Mouse (Mus musculus) neutrophil, adult 83 days (primary cell): ENCODE measurements around the gene Cyb5r1. TPM values are rescaled to one million over a fixed set of nuclear protein-coding genes. Genes with fewer than 3 reads are reported as not detected.

Source experiments
- total RNA-seq, 2 experiments: library from RNA; stranded (reverse); gene quantifications; one replicate each; pipeline ENCODE4 v1.2.4; 2023

Gene Cyb5r1
- 10 to 100 TPM; 51.7 to 56.4 TPM for total RNA-seq

DNA sequence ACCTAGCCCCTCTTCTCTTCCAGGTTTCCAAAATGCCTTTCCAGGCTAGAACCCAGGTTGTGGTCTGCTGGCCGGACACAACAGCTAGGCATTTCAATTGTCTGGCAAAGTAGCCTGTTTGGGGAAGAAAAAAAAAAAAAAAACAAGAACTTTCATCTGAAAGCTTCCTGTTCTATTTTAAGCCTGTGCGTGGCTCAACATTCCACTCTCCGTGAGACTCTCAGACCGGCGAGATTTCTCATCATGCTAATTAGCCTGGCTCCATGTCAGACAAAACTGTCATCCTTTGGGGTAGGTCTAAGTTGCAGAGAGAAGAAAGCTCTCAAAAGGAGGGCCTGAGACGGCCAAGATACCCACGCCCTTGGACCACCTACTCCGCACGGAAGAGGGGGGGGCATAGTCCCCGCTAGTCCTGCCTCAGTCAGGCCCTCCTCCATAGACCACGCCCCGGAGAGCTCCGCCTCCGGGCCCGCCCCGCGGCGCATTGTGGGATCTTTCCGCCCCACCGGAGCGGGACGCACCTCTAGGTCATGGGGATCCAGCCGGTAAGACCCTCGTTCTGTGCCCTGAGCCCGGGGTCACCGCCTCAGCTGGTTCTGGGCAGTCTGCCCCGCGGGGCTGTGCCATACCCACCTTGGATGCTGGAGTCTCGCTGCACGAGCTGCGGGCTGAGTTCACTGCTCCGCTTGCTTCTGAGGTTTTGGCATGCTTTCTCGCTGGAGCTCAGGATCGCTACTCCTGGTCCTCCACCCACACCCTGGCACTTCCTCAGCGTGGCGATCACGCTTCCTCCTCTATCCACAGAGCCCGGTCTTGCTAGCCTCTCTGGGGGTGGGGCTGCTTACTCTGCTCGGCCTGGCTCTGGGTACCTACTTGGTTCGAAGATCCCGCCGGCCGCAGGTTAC, at the start of gene Cyb5r1:
TSS of gene Cyb5r1 (plus strand) at position 51 of the 905 bp plus-strand sequence.

DNA sequence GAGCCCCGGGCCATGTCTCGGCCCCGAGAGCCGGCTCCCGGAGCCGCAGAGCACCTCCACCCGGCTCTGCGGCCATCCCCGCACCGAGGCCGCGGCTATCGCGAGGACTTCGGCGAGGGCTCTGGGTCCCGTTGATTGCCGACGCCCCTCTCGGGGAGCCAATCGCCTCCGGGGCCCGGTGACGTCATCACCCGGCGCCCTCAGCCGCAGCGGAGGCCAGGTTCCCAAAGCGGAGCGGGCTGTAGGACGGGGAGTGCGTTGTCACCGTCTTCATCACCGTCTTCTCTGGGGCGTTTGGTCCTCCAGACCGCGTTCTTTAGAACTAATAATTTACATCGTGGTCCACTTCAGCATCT, 43.5 kb upstream of the Cyb5r1 start, which contains the start of gene Tmem183a:
TSS of gene Tmem183a (minus strand) at position 123 of the 356 bp plus-strand sequence.

DNA sequence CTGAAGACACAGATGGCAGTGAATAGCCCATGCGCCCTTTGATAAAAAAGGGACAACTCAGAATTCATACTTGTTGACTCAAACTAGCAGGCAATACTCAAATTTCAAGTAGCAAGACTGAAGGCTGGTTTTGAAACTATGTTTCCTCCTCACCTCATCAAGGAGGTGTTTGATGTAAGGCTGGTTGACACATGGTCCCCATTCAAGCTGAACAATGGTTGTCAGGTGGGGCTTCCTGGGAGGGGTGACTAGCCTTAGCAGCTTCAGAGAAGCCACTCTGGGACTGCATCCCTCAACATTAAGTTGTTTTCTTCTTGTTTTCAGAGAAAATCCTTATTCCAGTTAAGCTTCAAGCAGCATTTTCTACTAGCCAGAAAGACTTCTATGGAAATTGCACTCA, 19.7 kb upstream of the Cyb5r1 start, which contains the start of gene 4933406M09Rik:
TSS of gene 4933406M09Rik (plus strand) at position 275 of the 400 bp plus-strand sequence.

DNA sequence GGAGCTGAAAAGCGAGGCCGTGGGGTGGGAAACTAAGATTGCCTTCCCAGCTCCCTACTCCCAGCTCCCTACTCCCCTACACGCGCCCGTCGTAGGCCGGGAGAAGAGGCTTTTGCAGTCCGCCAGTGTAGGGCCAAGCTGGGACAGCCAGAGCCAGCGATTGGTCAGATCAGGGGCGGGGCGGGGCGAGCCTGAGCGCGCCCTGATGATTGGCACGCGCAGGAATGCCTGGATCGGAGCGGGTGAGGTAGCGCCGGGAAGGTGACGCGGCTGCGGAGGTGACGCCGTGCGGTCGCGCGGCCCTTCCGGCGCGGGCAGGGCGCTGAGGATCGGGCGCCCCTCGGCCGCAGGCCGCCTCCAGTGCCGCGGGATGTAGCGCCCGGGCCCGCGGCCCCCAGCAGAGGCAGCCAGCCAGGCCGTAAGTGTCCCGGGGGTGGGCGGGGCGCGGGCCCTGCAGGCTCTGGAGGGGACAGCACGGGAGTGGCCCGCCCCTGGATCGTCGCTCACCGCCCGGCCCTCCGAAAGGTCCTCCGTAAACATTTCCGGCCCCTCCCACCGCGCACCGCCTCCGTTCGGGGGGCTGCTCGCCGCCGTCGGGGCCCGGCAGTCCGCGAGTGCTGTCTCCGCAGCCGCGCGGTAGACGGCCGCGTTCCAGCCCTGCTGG, 9.9 kb downstream of the Cyb5r1 start, which contains the start of gene Adipor1:
TSS of gene Adipor1 (plus strand) at position 211 of the 664 bp plus-strand sequence.

GRCm38 (mm10) chr1:134454904-134455824, 49.8 kb downstream of the Cyb5r1 start, which contains the start of gene Klhl12:
Klhl12 (plus strand) TSS chr1:134455531.

Other genes with a start within 250 kb of the Cyb5r1 start
- gene Chil1, start 223.4 kb upstream of the Cyb5r1 start, total RNA-seq, result 100 to 1,000 TPM; 596 to 624 TPM
- gene Mybph, start 212.1 kb upstream of the Cyb5r1 start, total RNA-seq, result under 1 TPM; 0.44 to 0.46 TPM
- gene Adora1, start 170.1 kb upstream of the Cyb5r1 start, total RNA-seq, result not detected
- not detected for gene Myog, start 115.6 kb upstream of the Cyb5r1 start, total RNA-seq
- gene Ppfia4, start 72.6 kb upstream of the Cyb5r1 start, total RNA-seq, result 10 to 100 TPM; 11.4 to 11.9 TPM
- 10 to 100 TPM; 43.2 to 64.0 TPM for gene Tmem183a, start 43.6 kb upstream of the Cyb5r1 start, total RNA-seq
- gene 4933406M09Rik, start 19.6 kb upstream of the Cyb5r1 start, total RNA-seq, result not detected
- 100 to 1,000 TPM; 258 to 272 TPM for gene Adipor1, start 9.8 kb downstream of the Cyb5r1 start, total RNA-seq
- 10 to 100 TPM; 25.9 to 26.4 TPM for gene Klhl12, start 50.0 kb downstream of the Cyb5r1 start, total RNA-seq
- 10 to 100 TPM; 17.7 to 20.5 TPM for gene Rabif, start 89.1 kb downstream of the Cyb5r1 start, total RNA-seq
- gene Mgat4e, start 144.1 kb downstream of the Cyb5r1 start, total RNA-seq, result not detected
- 10 to 100 TPM; 38.5 to 48.1 TPM for gene Kdm5b, start 154.6 kb downstream of the Cyb5r1 start, total RNA-seq
- gene Syt2, start 241.1 kb downstream of the Cyb5r1 start, total RNA-seq, result under 1 TPM in 1 of 2 experiments, not detected in 1; 0.11 TPM